Mouse (Mus musculus): Measurements from ENCODE around the gene Atg7.

DNA sequence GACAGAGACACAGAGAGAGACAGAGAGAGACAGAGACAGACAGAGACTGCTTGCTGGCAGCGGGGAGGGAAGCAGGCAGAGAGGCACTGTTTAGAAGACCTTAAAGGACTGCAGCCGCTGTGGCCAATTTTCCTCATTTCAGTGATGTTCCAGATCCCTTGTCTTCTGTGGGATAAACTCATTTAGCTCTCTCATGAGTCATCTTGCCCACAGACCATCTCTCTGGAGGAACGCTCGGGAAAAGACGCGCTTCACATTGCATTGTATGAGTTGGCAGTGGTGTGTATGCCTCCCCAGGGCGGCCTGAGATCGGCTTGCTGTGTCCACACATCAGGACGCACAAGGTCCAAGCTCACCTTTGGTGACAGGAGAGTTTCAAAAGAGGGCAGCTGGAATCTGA, 151.8 kb downstream of the Atg7 start:
- TF ChIP-seq CTCF (IDR thresholded peaks at IDR 0.05; ENCODE audit: insufficient read depth, low read depth, low read length) (no peak), POLR2A (IDR thresholded peaks at IDR 0.05; ENCODE audit: insufficient read depth, low read depth, low read length) (no peak)

All from olfactory bulb, adult 2 months (tissue).